Mouse (Mus musculus) kidney, adult 18-20 months (tissue): ENCODE data around the gene Gnai2.
A peak's percentile ranks its signal among the peaks of the same experiment; 100 is the strongest.
"Not testable (repeated sequence)": the region's sequence is repeated elsewhere in the genome, so short reads cannot be mapped to it uniquely, and the experiment has no call there.

ENCODE experiments used
- DNase-seq: peaks from one replicate; pipeline ENCODE4 v3.0.0; 2021

Gnai2 gene

DNA sequence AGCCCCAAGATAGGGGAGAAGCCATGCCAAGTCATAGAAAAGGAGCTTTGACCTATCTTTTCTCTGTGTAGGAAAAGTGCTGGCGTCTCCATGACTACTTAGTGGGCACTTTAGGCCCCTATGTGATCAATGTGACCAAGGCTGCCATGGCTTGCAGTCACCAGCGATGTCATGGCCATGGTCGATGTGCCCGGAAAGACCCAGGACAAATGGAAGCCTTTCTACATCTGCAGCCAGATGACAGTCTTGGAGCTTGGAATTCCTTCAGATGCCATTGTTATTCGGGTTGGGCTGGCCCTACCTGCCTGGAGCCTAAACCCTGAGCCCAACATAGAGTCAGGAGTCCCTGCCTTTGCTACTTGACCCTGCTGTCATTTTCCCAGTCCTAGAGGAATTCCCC lies 48.7 kb downstream of the Gnai2 start:
- no peak for DNase-seq

DNA sequence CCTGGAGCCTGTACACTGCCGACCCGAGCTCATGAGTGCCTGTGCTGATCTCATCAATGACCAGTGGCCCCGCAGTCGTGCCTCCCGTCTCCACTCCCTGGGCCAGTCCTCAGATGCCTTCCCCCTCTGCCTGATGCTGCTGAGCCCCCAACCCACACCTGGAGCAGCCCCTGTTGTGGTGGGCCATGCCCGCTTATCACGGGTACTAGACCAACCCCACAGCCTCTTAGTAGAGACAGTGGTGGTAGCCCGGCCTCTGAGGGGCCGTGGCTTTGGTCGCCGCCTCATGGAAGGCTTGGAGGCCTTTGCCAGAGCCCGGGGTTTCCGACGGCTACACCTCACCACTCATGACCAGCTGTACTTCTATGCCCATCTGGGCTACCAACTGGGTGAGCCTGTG lies 52.0 kb downstream of the Gnai2 start:
- DNase-seq, result no peak

GRCm38 (mm10) chr9:107582509-107583062 lies 52.6 kb downstream of the Gnai2 start:
- peak; percentile 39 for DNase-seq

GRCm38 (mm10) chr9:107581584-107581983 lies 53.6 kb downstream of the Gnai2 start:
- DNase-seq, result no peak

DNA sequence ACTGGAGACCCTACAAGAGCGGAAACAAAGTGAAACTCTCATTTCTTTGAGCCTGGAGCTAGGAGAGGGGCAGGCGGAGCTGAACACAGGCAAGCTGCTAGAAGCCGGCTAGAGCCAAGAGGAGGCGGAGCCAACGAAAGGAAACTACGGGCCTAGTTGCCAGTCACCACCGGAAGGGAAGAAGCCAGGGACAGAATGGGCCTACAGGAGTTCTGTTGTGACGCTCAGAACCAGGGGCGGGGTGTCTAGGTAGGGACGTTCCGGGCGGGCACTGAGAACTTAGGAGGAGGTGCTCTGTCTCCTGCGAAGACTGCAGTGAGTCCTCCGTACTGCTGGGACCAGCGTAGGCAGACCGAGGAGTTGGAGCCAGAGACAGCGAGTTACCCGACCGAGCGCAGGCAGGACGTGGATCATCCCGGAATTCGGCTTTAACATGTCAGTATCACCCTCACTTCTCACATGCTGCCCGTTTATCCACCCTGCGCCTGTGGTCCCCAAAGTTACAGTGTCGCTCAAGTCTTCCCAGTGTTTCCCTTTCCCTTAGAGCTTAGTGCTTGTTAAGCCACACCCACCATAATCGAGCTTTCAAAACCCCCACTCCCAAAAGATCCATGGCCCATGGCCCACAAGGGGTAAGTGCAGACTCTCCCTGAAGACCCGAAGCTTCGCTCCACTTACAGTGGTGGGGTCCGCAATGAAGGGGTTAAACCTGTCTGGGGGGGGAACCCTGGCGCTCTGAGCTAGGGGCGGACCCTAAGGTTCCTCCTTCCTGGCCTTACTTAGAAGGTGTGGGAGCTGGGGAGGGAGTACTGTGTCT lies 54.5 kb downstream of the Gnai2 start, which contains the start of gene Hyal3:
Gene Hyal3 (plus strand): TSS at position 318 of the 817 bp plus-strand sequence.
- peak; percentile 90 for DNase-seq

GRCm38 (mm10) chr9:107579023-107579900 lies 55.9 kb downstream of the Gnai2 start:
- no peak for DNase-seq

DNA sequence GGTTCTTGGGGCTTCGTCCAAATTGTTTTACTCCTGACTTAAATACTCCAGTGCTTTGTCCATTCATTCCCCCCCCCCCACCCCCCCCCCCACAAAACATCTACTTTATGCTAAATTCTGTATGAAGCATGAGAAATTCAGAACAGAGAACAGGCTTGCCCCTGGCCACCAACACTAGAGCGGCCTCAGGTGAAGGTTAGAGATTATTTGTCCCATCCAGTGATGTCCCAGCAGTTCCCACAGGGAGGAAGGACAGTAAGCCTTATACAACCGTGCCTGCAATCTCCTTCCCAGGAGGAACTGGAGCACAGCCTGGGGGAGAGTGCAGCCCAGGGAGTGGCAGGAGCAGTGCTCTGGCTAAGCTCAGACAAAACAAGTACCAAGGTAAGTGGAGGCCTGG lies 56.6 kb downstream of the Gnai2 start, which contains the start of gene Naa80:
Gene Naa80 (plus strand): TSS at position 301 of the 400 bp plus-strand sequence.
- no peak for DNase-seq

DNA sequence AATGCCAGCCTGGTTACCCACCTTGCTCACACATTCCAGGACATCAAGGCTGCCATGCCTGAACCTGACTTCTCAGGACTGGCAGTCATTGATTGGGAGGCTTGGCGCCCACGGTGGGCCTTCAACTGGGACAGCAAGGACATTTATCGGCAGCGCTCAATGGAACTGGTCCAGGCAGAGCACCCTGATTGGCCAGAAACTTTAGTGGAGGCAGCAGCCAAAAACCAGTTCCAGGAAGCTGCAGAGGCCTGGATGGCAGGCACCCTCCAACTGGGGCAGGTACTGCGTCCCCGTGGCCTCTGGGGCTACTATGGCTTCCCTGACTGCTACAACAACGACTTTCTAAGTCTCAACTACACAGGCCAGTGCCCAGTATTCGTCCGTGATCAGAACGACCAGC lies 57.3 kb downstream of the Gnai2 start:
- DNase-seq, result no peak

DNA sequence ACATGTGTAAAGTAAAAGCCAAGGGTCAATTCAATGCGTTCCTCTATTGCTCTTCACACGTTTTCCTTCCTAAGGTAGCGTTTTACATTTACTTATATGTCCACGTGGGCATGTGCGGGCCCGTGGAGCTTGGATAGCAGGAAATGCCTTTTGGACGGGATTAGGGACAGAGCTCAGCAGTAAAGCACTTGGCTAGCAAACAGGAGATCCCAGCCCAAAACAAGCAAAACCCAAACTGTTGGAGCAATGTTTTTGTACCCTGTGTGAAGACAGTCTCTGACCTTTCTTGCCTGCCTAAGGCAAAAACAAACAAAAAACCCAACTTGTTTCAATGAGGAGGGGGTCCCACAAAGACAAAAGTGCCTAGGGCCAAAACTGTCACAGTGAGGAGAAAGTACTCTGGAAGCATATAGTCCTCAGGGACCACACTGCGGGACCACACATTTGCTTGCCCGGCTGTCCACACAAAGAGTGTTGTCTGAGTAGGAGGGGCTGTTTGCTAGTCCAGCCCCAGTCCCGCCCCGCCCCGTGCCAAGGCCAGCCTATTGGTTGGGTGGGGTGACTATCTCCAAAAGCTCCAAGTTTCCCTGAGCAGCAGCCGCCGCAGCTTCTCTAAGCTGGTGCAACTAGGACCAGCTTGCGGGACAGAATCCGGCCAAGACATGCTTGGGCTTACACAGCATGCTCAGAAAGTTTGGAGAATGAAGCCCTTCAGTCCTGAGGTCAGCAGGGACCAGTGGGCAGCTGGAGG lies 58.6 kb downstream of the Gnai2 start, which contains the start of gene Hyal1:
Gene Hyal1 (plus strand): TSS at position 571 of the 751 bp plus-strand sequence.
- DNase-seq, result peak; percentile 83

DNA sequence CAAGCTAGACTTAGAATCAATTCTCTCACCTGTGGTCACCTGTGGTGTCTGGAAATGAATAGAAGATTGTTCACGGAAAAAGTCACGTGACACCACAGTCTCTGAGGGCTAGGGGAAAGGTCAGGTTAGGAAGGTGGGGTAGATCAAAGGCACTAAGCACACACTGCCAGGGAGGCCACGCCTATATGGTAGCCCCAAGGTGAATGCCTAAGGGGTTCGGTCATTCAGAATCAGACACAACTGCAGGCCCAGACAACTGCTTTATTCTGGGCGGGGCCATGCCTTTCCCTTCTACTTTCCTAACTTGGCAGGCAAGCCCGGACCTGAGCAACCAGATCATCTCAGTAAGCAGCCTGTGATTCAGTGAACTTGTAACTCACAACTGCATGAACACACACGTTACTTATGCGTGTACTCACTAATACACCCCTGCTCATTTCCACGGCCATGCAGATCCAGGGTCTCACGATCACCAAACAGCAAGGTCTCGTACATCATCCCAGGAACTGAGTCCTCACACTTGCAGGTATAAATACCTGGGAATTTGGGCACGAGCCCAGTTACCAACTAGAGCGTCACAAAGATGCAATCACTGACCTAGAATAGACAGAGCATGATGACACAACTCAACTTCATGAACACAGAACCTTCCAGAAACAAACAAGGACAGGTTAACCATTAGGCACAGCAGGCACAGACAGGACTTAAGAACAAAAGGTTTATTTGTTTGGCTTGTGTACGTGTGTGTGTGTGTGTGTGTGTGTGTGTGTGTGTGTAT lies 59.4 kb downstream of the Gnai2 start:
- DNase-seq, result peak; percentile 50

- DNase-seq, result not testable (repeated sequence)
Measured at GRCm38 (mm10) chr9:107573774-107574173, 61.4 kb downstream of the Gnai2 start.

- DNase-seq, result no peak
Measured at GRCm38 (mm10) chr9:107572327-107572662, 62.9 kb downstream of the Gnai2 start.

DNA sequence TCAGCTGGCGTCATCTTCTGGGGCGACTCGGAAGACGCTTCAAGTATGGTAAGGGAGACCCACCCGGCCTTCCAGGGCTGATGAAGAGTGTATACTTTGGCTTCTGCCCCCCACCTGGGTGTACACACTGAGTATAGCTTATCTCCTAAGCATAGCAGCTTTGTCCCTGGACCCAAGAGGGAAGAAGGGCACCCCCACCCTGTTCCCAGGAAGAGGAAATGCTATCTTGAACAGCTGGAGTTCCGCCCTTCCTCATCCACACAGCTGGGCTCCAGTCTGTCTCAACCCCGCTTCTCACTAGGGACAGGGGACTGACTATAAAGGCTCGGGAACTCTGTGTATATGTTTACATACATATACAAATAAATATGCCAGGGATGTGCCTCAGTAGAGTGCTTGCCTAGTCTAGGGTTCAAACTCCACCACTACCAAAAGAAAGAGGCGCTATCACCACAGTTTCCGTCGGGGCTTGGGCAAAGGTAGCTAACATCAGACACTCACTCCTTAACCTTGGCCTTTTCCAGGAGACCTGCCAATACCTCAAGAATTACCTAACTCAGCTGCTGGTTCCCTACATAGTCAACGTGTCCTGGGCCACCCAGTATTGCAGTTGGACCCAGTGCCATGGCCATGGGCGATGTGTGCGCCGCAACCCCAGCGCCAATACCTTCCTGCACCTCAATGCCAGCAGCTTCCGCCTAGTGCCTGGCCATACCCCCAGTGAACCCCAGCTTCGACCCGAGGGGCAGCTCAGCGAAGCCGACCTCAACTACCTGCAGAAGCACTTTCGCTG lies 63.4 kb downstream of the Gnai2 start:
- DNase-seq, result no peak

- DNase-seq, result no peak
Measured at GRCm38 (mm10) chr9:107570845-107571244, 64.3 kb downstream of the Gnai2 start.

DNA sequence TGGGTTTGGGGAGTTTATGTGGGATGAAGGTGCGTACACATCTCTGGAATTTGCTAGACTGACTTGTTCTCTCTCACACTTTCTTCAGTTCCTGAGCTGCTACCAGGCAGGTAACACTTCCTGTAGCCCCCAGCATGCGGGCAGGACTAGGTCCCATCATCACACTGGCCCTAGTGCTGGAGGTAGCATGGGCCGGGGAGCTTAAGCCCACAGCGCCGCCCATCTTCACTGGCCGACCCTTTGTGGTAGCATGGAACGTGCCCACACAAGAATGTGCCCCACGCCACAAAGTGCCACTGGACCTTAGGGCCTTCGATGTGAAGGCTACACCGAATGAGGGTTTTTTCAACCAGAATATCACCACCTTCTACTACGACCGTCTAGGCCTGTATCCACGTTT lies 65.2 kb downstream of the Gnai2 start:
- peak; percentile 33 for DNase-seq

DNA sequence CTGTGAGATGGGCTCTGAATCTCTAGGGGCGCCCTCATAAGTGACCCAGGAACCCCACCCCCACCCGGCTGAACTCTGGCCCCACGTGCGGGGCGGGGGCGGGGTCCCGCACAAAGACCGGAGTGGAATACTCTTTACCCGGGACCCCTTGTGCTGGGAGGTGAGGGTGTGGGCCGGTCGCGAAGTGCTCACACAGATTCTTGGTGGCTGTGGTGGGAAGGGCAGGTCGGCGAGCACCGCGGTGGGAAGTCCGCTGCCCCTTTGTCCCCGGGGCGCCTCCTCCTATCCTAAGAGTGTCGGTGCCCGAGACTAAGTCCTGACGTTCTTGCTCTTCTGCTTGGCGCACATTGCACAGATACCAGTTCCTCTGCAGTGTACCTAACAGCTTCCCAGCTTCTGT lies 65.9 kb downstream of the Gnai2 start:
- no peak for DNase-seq

- peak; percentile 92 for DNase-seq
Measured at GRCm38 (mm10) chr9:107568331-107569261, 66.6 kb downstream of the Gnai2 start.

DNA sequence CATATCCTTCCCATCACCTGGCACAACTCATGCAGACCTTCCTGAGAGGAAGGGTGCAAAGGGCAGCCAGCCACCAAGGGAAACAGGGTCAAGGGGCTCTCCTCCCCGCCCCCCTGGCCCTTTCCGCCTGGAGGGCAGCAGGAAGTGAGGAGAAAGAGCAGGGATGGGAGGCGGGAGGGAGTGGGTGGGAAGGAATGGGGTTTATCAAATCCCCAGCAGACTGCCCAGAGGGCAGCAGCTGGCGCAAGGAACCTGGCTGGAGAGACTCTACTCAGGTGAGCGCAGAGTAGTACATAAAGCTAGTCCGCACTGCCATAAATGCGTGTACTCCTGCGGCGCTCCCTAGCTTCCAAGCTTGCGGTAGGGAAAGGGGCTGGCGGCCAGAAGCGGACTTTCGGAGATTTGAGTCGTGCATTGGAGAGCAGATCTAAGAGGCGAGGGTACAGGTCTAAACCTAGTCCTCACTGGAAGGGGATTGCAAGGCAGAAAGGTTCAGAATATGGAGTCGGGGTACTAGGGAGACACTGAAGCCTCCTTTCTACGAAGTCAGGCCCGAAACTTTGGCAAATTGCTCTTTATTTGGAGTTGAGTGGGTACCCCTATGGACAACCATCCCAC lies 67.4 kb downstream of the Gnai2 start, which contains the start of gene Hyal2:
Gene Hyal2 (plus strand): TSS at position 244 of the 618 bp plus-strand sequence.
- DNase-seq, result peak; percentile 85

GRCm38 (mm10) chr9:107566855-107567254 lies 68.3 kb downstream of the Gnai2 start:
- DNase-seq, result peak; percentile 65
